Mouse (Mus musculus) neural tube, embryonic 14.5 days (tissue): Measurements from ENCODE around the gene Slc20a1. TPM values are rescaled to one million over a fixed set of nuclear protein-coding genes. Genes with fewer than 3 reads are reported as not detected.

ENCODE experiments used
- polyA plus RNA-seq: library from polyadenylated mRNA; unstranded; fragments of >200 nt; fragmentation: Nextera tagmentation; extraction: Ambion mirVana; gene quantifications from 2 replicates; pipeline ENCODE4 v1.2.1, GENCODE M21; 2014

Slc20a1 gene
- polyA plus RNA-seq, 1 experiment from 2014 or later = 56.3 TPM

Other genes starting within 250 kb of the Slc20a1 start
- 4.5 and 5.7 TPM in 2 replicates for gene Zc3h6, start 231.4 kb upstream of the Slc20a1 start, polyA plus RNA-seq
- 22.3 and 22.8 TPM in 2 replicates for gene Gm10762, start 231.0 kb upstream of the Slc20a1 start, polyA plus RNA-seq
- 1.0 and 1.3 TPM in 2 replicates for gene Vinac1, start 150.6 kb upstream of the Slc20a1 start, polyA plus RNA-seq
- 43.5 and 53.1 TPM in 2 replicates for gene Ttl, start 132.8 kb upstream of the Slc20a1 start, polyA plus RNA-seq
- gene Polr1b, start 97.8 kb upstream of the Slc20a1 start, polyA plus RNA-seq = 13.2 and 15.9 TPM in 2 replicates
- gene Chchd5, start 69.1 kb upstream of the Slc20a1 start, polyA plus RNA-seq = 24.9 and 25.9 TPM in 2 replicates
- 4.8 and 9.0 TPM in 2 replicates for gene Ckap2l, start 98.4 kb downstream of the Slc20a1 start, polyA plus RNA-seq
- gene Il1a, start 111.2 kb downstream of the Slc20a1 start, polyA plus RNA-seq = 0.46 and 0.75 TPM in 2 replicates
- 0.19 and 0.25 TPM in 2 replicates for gene Il1b, start 172.4 kb downstream of the Slc20a1 start, polyA plus RNA-seq